8 mouse cellular contexts compared by ENCODE assay signal in the genomic region with DNA sequence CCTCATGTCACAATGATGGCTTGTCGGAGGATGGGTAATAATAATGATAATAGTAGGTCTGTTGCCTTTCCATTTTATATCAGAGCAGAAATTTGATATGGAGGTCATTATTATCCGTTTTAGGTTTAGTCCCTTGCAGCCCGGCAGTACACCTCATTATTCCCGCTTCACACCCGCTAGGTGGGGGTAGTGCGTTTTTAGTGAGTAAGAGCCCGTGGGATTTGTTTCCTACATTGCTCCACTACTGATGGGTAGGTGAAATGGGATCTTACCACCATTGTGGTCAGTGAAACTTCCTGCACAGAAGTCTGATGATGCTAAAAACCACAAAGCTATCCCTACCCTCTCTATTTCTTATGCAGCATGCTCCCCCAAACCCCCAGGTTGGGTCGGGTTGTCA. TPM values are rescaled to one million over a fixed set of nuclear protein-coding genes. Genes with fewer than 3 reads are reported as not detected.
DNase-seq lines count a peak whose midpoint lies in the region; ATAC-seq lines count a peak whose summit lies in the region.

No protein-coding gene starts in this region.

- no peaks in the 10 kb centered on the region for H3K9me3 ChIP-seq in forebrain, embryonic 14.5 days (replicated peaks; ENCODE audit: control insufficient read depth, low read length)
- H3K9me3 ChIP-seq in limb, embryonic 10.5 days (replicated peaks) = no peaks in the 10 kb centered on the region
- no peaks in the 10 kb centered on the region for H3K9me3 ChIP-seq in midbrain, embryonic 11.5 days (ENCODE audit: control insufficient read depth, low read length)

- peak overlapping the region; percentile 80 for H3K4me3 ChIP-seq in forebrain, embryonic 14.5 days (ENCODE audit: low read depth, low read length)
- peak overlapping the region; percentile 89 for H3K4me3 ChIP-seq in limb, embryonic 10.5 days
- peak overlapping the region; percentile 72 for H3K4me3 ChIP-seq in midbrain, embryonic 11.5 days (ENCODE audit: low read depth, low read length)

- intact Hi-C loops in gastrocnemius, postnatal 14 days (cut with DNase I; ENCODE audit: low total_unique reads) = no loop called here
- intact Hi-C loops in gastrocnemius, postnatal 36 days (cut with DNase I) = loop anchor here (5.0 to 10.0 kb wide), 2 partner anchors 221 to 254 kb away; no protein-coding TSS in a partner anchor

- peak; percentile 90 for ATAC-seq in forebrain, embryonic 14.5 days
- peak; percentile 77 for ATAC-seq in midbrain, embryonic 11.5 days (ENCODE audit: low FRiP score)

- H3K36me3 ChIP-seq in forebrain, embryonic 14.5 days (ENCODE audit: control insufficient read depth, insufficient read depth, low read length) = no peaks in the 10 kb centered on the region
- H3K36me3 ChIP-seq in limb, embryonic 10.5 days = no peaks in the 10 kb centered on the region
- H3K36me3 ChIP-seq in midbrain, embryonic 11.5 days (ENCODE audit: control insufficient read depth, insufficient read depth, low read length) = no peaks in the 10 kb centered on the region

- peak; percentile 58 for DNase-seq in gastrocnemius, postnatal 14 days
- no peak for DNase-seq in gastrocnemius, postnatal 36 days
- DNase-seq in 3T3-L1 (ENCODE audit: low read depth, low spot score) = peak; percentile 97
- DNase-seq in adipocyte (ENCODE audit: low spot score) = peak; percentile 95
- DNase-seq in forebrain, embryonic 14.5 days (ENCODE audit: low spot score) = peak; percentile 93
- DNase-seq in limb, embryonic 10.5 days (ENCODE audit: low spot score) = no peak
- no peak for DNase-seq in midbrain, embryonic 11.5 days (ENCODE audit: low spot score, missing footprints)
- DNase-seq in yolk sac, embryonic 10.5 days (ENCODE audit: low spot score) = no peak

- peak overlapping the region; percentile 86 for H3K9ac ChIP-seq in forebrain, embryonic 14.5 days (ENCODE audit: low read length)
- H3K9ac ChIP-seq in midbrain, embryonic 11.5 days (ENCODE audit: low read length) = peak overlapping the region; percentile 85

- peak overlapping the region; percentile 81 for H3K27ac ChIP-seq in forebrain, embryonic 14.5 days (ENCODE audit: low read depth, low read length)
- peak overlapping the region; percentile 90 for H3K27ac ChIP-seq in limb, embryonic 10.5 days
- peak overlapping the region; percentile 48; the same call in 1 of the 2 replicates for H3K27ac ChIP-seq in midbrain, embryonic 11.5 days (ENCODE audit: low read depth, low read length)

- H3K27me3 ChIP-seq in forebrain, embryonic 14.5 days (replicated peaks; ENCODE audit: control insufficient read depth, insufficient read depth, low read length) = no peaks in the 10 kb centered on the region
- no peaks in the 10 kb centered on the region for H3K27me3 ChIP-seq in limb, embryonic 10.5 days (ENCODE audit: low read depth, poor library complexity, severe bottlenecking)
- H3K27me3 ChIP-seq in midbrain, embryonic 11.5 days (ENCODE audit: control insufficient read depth, insufficient read depth, low read length) = no peaks in the 10 kb centered on the region

- peak overlapping the region; percentile 77 for H3K4me2 ChIP-seq in forebrain, embryonic 14.5 days (ENCODE audit: low read length)
- H3K4me2 ChIP-seq in midbrain, embryonic 11.5 days = peak overlapping the region; percentile 76

- peaks cover 10% of the 10 kb centered on the region for H3K4me1 ChIP-seq in forebrain, embryonic 14.5 days (ENCODE audit: control insufficient read depth, insufficient read depth, low read length)
- peaks cover 14% of the 10 kb centered on the region for H3K4me1 ChIP-seq in limb, embryonic 10.5 days
- peaks cover 5% of the 10 kb centered on the region for H3K4me1 ChIP-seq in midbrain, embryonic 11.5 days (ENCODE audit: control insufficient read depth, insufficient read depth, low read length)

- 4% methylated on average over 8 of the region's 8 CpGs for WGBS in forebrain, embryonic 14.5 days
- WGBS in limb, embryonic 10.5 days = 6% methylated on average over 8 of the region's 8 CpGs
- 12% methylated on average over 8 of the region's 8 CpGs for WGBS in midbrain, embryonic 11.5 days

RNA-seq across cellular contexts. Expression of gene Mpv17l, which starts 0.5 kb away (rescaled TPM):
- total RNA-seq in gastrocnemius, postnatal 14 days (2021) = 1 to 10 TPM; 2.8 to 2.9 TPM
- total RNA-seq in gastrocnemius, postnatal 36 days (2021) = under 1 TPM; 0.49 to 0.69 TPM
- 11.8 and 12.1 TPM in 2 replicates for polyA plus RNA-seq in forebrain, embryonic 14.5 days (2014; fragmentation: Nextera tagmentation; extraction: Ambion mirVana)
- 2.4 and 2.8 TPM in 2 replicates for polyA plus RNA-seq in limb, embryonic 10.5 days (2016; fragmentation: Nextera tagmentation; extraction: Ambion mirVana)
- polyA plus RNA-seq in midbrain, embryonic 11.5 days (2014; fragmentation: Nextera tagmentation; extraction: Ambion mirVana) = 3.4 and 4.1 TPM in 2 replicates

RNA-seq across cellular contexts. Expression of gene Pdxdc1, which starts 0.6 kb away (rescaled TPM):
- 10 to 100 TPM; 40.7 to 42.3 TPM for total RNA-seq in gastrocnemius, postnatal 14 days (2021)
- 10 to 100 TPM; 41.9 to 45.6 TPM for total RNA-seq in gastrocnemius, postnatal 36 days (2021)
- polyA plus RNA-seq in forebrain, embryonic 14.5 days (2014; fragmentation: Nextera tagmentation; extraction: Ambion mirVana) = 62.2 and 66.4 TPM in 2 replicates
- 65.1 and 86.5 TPM in 2 replicates for polyA plus RNA-seq in limb, embryonic 10.5 days (2016; fragmentation: Nextera tagmentation; extraction: Ambion mirVana)
- polyA plus RNA-seq in midbrain, embryonic 11.5 days (2014; fragmentation: Nextera tagmentation; extraction: Ambion mirVana) = 68.0 and 76.1 TPM in 2 replicates

Comparison
In these comparisons a context has a peak if more than half of its experiments do, and no peak if none do; other contexts are left out.
1. DNase-seq: peak in gastrocnemius, postnatal 14 days (single experiment), 3T3-L1 (single experiment), adipocyte (single experiment) and forebrain, embryonic 14.5 days (single experiment); none in gastrocnemius, postnatal 36 days (0 of 2), limb, embryonic 10.5 days (single experiment), midbrain, embryonic 11.5 days (single experiment) and yolk sac, embryonic 10.5 days (single experiment).
2. Peak in every context shown above with its lines, with median percentiles within 50 percentile points of each other: H3K27ac ChIP-seq and H3K4me3 ChIP-seq.